Mouse (Mus musculus): ENCODE data around the gene Dlg2.

Dlg2 gene

GRCm38 (mm10) chr7:91382281-91382680 is 905.8 kb downstream of the Dlg2 start:
- in situ Hi-C loops (cut with MboI; ENCODE audit: low pct_unique_long_range_greater_than_20kb in 1 of 2, low sequenced_read_pairs in 2 of 2, unreplicated experiment in 1 of 2): no loop called here

GRCm38 (mm10) chr7:91383873-91384272 is 907.4 kb downstream of the Dlg2 start:
- in situ Hi-C loops (cut with MboI; ENCODE audit: low pct_unique_long_range_greater_than_20kb in 1 of 2, low sequenced_read_pairs in 2 of 2, unreplicated experiment in 1 of 2): no loop called here

GRCm38 (mm10) chr7:91389272-91389671 is 912.8 kb downstream of the Dlg2 start:
- in situ Hi-C loops (cut with MboI; ENCODE audit: low pct_unique_long_range_greater_than_20kb in 1 of 2, low sequenced_read_pairs in 2 of 2, unreplicated experiment in 1 of 2): no loop called here

GRCm38 (mm10) chr7:91397827-91398226 is 921.4 kb downstream of the Dlg2 start:
- in situ Hi-C loops (cut with MboI; ENCODE audit: low pct_unique_long_range_greater_than_20kb in 1 of 2, low sequenced_read_pairs in 2 of 2, unreplicated experiment in 1 of 2): no loop called here

DNA sequence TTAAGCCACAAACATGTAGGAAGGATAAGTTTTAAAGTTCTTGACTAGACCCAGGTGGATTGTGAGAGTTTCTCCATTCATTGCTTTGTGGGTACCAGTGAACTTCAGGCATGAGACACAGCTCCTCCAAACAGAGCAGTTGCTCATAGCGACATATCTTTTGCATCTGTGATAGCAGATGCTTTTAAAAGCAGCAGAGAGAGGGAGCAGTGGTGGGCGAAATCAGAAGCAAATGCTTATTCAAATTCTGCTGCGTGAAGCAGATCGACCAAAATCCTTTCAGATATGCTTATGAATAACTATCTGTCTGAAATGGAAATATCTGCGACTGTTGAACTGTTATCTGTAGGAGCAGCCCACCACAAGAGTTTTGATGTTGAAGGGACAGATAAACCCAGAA is 935.6 kb downstream of the Dlg2 start:
- in situ Hi-C loops (cut with MboI; ENCODE audit: low pct_unique_long_range_greater_than_20kb in 1 of 2, low sequenced_read_pairs in 2 of 2, unreplicated experiment in 1 of 2): no loop called here

DNA sequence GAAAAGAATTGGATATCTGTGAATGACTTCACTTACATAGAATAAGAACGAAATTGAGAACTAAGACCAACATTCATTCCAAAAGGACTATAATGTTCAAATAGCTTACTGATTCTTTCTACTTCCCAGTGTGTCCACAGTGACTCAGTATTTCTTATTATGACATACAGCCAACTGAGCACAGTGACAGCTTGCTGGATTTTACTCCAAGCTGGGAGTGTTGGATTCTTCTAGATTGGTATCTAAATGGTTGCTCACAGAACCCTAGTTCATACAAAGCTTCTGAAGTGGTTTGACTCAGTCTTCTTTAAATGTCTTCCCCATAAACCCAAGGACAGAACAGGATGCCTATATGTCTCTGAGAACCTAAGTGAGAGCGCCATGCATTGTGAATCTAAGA is 937.7 kb downstream of the Dlg2 start:
- in situ Hi-C loops (cut with MboI; ENCODE audit: low pct_unique_long_range_greater_than_20kb in 1 of 2, low sequenced_read_pairs in 2 of 2, unreplicated experiment in 1 of 2): no loop called here

DNA sequence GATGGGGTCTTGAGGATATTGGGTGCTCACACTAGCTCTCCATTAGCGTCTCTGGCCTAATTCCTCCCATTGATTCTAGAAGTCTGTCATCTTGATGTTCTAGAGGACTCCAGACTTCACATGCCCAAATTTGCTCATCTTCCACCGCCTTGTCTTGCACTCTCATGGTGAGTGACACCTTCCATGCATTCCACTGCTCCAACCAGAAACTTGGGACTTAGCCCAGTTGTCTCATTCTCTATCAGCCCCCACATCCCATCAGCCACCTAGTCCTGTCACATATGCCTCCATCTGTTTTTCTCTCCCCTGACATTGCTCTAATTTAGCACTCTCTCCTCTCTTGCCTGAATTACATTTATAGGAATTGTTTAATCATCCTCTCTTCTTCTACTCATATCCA is 938.3 kb downstream of the Dlg2 start:
- in situ Hi-C loops (cut with MboI; ENCODE audit: low pct_unique_long_range_greater_than_20kb in 1 of 2, low sequenced_read_pairs in 2 of 2, unreplicated experiment in 1 of 2): no loop called here

- in situ Hi-C loops (cut with MboI; ENCODE audit: low pct_unique_long_range_greater_than_20kb in 1 of 2, low sequenced_read_pairs in 2 of 2, unreplicated experiment in 1 of 2): no loop called here
Observed at GRCm38 (mm10) chr7:91420215-91420614, 943.7 kb downstream of the Dlg2 start.

- in situ Hi-C loops (cut with MboI; ENCODE audit: low pct_unique_long_range_greater_than_20kb in 1 of 2, low sequenced_read_pairs in 2 of 2, unreplicated experiment in 1 of 2): no loop called here
Observed at GRCm38 (mm10) chr7:91423784-91424183, 947.3 kb downstream of the Dlg2 start.

DNA sequence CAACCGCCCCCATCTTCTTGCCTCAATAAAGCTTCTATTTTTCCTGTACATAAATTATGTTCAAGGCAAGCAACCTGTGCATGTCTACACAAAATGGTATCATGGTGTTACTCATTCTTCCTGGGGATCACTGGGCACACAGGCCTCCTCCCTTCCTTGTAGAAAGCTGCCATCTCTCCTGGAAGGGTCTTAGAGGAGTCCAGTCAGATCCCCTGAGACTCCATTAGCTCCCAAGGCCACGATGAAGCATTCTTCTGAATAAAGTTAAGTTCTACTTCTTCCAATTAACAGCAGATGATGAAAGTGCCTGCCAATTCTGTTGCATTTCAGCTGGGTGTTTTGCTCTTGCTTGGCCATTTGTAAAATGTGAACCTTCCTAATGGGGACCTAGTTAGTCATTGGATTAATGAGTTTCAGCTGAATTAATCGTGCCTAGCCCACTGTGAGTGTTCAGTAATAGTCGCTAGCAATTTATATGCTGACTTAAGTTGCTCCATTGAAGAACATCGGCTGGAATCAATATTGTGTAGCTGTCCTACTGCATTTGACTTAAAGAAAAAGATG is 953.3 kb downstream of the Dlg2 start:
- in situ Hi-C loops (cut with MboI; ENCODE audit: low pct_unique_long_range_greater_than_20kb in 1 of 2, low sequenced_read_pairs in 2 of 2, unreplicated experiment in 1 of 2): loop anchor here in 1 of 2 experiments (25.0 kb wide), 1 partner anchor 942 kb away; the partner anchor contains the start of genes Dlg2 and Tmem126b

- in situ Hi-C loops (cut with MboI; ENCODE audit: low pct_unique_long_range_greater_than_20kb in 1 of 2, low sequenced_read_pairs in 2 of 2, unreplicated experiment in 1 of 2): loop anchor here in 1 of 2 experiments (25.0 kb wide), 1 partner anchor 944 kb away; the partner anchor contains the start of genes Dlg2 and Tmem126b
Observed at GRCm38 (mm10) chr7:91431594-91432240, 955.2 kb downstream of the Dlg2 start.

DNA sequence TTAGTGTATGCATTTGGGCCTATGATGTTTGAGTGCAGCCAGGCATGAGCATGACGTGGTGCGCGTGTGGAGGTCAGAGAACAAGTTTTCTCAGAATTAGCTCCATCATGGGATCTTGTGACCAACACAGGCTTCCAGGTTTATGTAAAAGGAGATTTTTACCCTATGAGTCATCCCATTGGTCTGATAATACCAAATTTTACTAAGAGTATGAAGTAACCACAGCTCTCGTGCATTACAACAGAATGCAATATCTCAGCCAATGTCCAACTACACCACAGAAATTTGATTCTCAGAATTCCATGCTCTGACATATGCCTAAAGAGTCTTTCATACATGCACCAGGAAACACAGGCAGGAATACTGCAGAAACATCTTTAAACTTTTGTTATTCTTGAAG is 956.1 kb downstream of the Dlg2 start:
- in situ Hi-C loops (cut with MboI; ENCODE audit: low pct_unique_long_range_greater_than_20kb in 1 of 2, low sequenced_read_pairs in 2 of 2, unreplicated experiment in 1 of 2): loop anchor here in 1 of 2 experiments (25.0 kb wide), 1 partner anchor 945 kb away; the partner anchor contains the start of genes Dlg2 and Tmem126b

- in situ Hi-C loops (cut with MboI; ENCODE audit: low pct_unique_long_range_greater_than_20kb in 1 of 2, low sequenced_read_pairs in 2 of 2, unreplicated experiment in 1 of 2): loop anchor here in 1 of 2 experiments (25.0 kb wide), 1 partner anchor 947 kb away; the partner anchor contains the start of genes Dlg2 and Tmem126b
Observed at GRCm38 (mm10) chr7:91434739-91435138, 958.3 kb downstream of the Dlg2 start.

- in situ Hi-C loops (cut with MboI; ENCODE audit: low pct_unique_long_range_greater_than_20kb in 1 of 2, low sequenced_read_pairs in 2 of 2, unreplicated experiment in 1 of 2): loop anchor here in 1 of 2 experiments (25.0 kb wide), 1 partner anchor 953 kb away; the partner anchor contains the start of genes Dlg2 and Tmem126b
Observed at GRCm38 (mm10) chr7:91440326-91440725, 963.9 kb downstream of the Dlg2 start.

- in situ Hi-C loops (cut with MboI; ENCODE audit: low pct_unique_long_range_greater_than_20kb in 1 of 2, low sequenced_read_pairs in 2 of 2, unreplicated experiment in 1 of 2): loop anchor here in 1 of 2 experiments (25.0 kb wide), 1 partner anchor 955 kb away; the partner anchor contains the start of genes Dlg2 and Tmem126b
Observed at GRCm38 (mm10) chr7:91442447-91443376, 966.2 kb downstream of the Dlg2 start.

DNA sequence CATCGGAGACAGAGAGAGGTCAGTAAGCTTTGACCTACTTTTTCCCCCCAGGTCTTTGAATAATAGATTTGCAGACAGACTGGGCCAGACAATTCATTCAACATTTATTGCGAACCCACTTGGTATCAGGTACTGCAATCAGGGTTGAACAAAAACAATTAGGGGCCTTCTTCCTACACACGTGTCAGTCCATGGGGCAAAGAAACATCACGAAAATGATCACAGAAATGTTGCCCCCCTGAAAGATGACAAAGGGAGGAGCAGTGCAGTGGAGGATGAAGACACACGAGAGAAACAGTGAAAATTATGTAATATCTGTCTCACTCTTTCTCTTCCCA is 966.9 kb downstream of the Dlg2 start:
- in situ Hi-C loops (cut with MboI; ENCODE audit: low pct_unique_long_range_greater_than_20kb in 1 of 2, low sequenced_read_pairs in 2 of 2, unreplicated experiment in 1 of 2): loop anchor here in 1 of 2 experiments (25.0 kb wide), 1 partner anchor 956 kb away; the partner anchor contains the start of genes Dlg2 and Tmem126b

- in situ Hi-C loops (cut with MboI; ENCODE audit: low pct_unique_long_range_greater_than_20kb in 1 of 2, low sequenced_read_pairs in 2 of 2, unreplicated experiment in 1 of 2): loop anchor here in 1 of 2 experiments (25.0 kb wide), 1 partner anchor 957 kb away; the partner anchor contains the start of genes Dlg2 and Tmem126b
Observed at GRCm38 (mm10) chr7:91443913-91444312, 967.4 kb downstream of the Dlg2 start.

DNA sequence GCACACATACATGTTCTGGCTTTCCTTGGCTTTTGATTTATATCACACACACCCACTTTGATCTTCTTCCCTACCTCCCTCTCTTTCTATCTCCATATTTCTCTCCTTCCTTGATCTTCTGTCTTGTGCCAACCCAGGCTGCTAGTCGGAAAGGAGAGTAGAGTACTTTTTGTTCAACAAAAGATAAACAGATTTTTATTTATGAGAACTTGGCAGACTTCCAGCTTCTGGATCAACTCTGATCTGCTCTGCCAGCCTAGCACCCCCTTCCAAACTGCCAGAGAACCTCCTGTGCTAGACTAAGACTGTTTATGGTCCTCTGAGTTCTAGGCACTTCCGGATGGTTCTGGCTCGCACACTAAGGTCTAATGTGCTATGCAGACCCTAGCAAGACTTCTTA is 968.3 kb downstream of the Dlg2 start:
- in situ Hi-C loops (cut with MboI; ENCODE audit: low pct_unique_long_range_greater_than_20kb in 1 of 2, low sequenced_read_pairs in 2 of 2, unreplicated experiment in 1 of 2): loop anchor here in 1 of 2 experiments (25.0 kb wide), 1 partner anchor 957 kb away; the partner anchor contains the start of genes Dlg2 and Tmem126b

All from mouse embryonic stem cell (cell line).